Mouse (Mus musculus): ENCODE measurements around the gene Gm49354.
A peak's percentile ranks its signal among the peaks of the same experiment; 100 is the strongest.
"Not testable (repeated sequence)": the region's sequence is repeated elsewhere in the genome, so short reads cannot be mapped to it uniquely, and the experiment has no call there.

The Gm49354 gene

GRCm38 (mm10) chr13:59766786-59767515 is 15.1 kb downstream of the Gm49354 start:
- no peak for DNase-seq

- DNase-seq: no peak
Measured at GRCm38 (mm10) chr13:59762791-59763190, 19.3 kb downstream of the Gm49354 start.

DNA sequence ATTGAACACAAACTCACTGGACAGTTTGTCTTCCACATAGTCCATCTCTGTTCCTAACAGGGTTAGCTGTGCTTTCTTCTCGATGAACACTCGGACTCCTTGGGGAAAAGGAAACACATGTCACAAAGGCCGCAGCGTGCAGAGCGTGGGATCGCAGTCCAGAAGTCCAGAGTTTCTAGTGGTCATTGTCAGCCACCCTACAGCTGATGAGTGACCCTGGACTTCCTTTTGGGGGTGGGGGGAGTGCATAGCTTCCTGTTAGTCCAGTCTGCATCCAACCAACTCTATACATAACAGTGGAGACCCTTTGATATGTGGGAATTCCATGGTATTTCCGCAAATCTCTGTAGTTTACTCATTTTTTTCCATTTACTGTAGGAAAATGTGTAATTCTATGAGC is 25.1 kb downstream of the Gm49354 start:
- no peak for DNase-seq

DNA sequence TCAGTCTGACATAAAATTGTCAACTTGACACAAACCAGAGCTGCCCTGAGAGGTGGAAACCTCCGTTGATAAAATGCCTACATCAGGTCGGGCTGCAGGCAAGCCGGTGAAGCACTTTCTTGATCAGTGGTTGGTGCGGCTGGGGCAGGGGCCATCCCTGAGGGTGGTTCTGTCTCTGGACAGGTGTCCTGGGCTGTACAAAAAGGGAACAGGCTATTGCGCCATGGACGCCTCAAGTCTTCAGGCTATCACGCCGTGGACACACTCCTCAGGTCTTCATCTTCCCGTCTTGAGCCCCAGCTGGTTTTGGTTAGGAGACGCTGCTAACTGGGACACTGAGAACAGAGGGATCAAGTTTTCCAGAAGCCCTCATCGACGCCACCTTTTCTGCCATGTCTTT is 31.7 kb downstream of the Gm49354 start:
- no peak for DNase-seq

GRCm38 (mm10) chr13:59746711-59747110 is 35.3 kb downstream of the Gm49354 start, which contains the start of gene 1700014D04Rik:
1700014D04Rik (minus strand) TSS chr13:59746752.
- no peak for DNase-seq

GRCm38 (mm10) chr13:59746164-59746563 is 35.9 kb downstream of the Gm49354 start:
- no peak for DNase-seq

GRCm38 (mm10) chr13:59745462-59745861 is 36.6 kb downstream of the Gm49354 start:
- no peak for DNase-seq

GRCm38 (mm10) chr13:59741697-59742096 is 40.3 kb downstream of the Gm49354 start:
- DNase-seq: no peak

DNA sequence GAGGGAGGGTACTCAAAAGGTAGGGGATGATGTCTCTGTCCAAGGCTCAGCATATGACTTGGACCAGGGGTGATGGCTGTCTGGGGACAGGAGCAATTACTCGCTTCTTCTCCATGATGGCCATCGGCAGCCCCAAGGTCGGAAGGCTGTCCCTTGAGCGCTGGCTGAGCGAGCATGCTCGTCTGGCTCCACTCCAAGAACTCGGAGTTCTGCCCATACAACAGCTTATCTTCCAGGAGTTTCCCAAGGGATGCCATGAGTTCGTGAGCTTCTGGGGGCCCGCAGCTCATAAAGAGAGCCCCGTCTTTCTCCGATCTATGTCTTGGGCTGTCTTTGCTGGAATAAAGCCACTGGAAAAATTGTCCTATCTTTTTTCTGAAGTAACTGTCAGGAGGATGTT is 40.9 kb downstream of the Gm49354 start:
- DNase-seq: no peak

- DNase-seq: no peak
Measured at GRCm38 (mm10) chr13:59739397-59739796, 42.6 kb downstream of the Gm49354 start.

GRCm38 (mm10) chr13:59738455-59738854 is 43.6 kb downstream of the Gm49354 start:
- no peak for DNase-seq

- peak; percentile 65 for DNase-seq
Measured at GRCm38 (mm10) chr13:59735190-59735589, 46.9 kb downstream of the Gm49354 start.

DNA sequence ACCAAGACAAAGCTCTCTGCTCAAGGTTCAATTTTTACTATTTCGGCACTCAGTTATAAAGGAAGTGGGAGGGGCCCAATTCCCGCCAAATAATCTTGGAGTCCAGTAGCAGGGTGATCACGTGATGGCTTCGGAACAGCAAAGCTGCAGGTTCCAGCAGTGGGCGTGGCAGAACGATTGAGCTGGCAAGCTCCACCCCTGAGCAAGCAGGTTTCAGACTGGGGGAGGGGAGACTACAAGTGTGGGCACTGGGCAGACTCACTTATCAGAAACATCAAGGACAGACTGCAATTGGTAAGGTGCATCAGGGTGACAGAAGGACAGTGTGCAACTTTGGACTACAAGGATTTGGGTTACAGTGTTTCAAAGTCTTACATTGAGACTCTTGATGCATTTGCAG is 47.7 kb downstream of the Gm49354 start:
- not testable (repeated sequence) for DNase-seq

DNA sequence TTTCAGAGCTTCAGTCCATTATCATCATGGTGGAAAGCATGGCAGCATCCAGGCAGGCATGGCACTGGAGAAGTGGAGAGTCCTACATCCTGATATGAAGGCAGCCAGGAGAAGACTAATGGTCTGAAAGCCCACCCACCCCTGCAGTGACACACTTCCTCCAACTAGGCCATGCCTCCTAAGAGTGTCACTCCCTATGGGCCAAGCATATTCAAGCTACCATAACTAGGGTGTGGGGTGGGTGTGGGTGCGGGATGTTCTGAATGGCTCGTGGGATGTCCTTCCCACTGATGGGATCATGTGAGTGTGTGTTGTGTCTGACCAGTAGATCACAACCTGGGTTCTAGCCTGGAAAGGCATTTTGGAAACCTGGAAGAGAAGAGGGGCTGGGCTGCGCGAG is 48.1 kb downstream of the Gm49354 start:
- DNase-seq: no peak

- no peak for DNase-seq
Measured at GRCm38 (mm10) chr13:59731652-59732051, 50.4 kb downstream of the Gm49354 start, which contains the start of gene Spata31d1d. Spata31d1d (minus strand) TSS chr13:59731752.

GRCm38 (mm10) chr13:59728378-59729093 is 53.5 kb downstream of the Gm49354 start:
- DNase-seq: peak; percentile 91

DNA sequence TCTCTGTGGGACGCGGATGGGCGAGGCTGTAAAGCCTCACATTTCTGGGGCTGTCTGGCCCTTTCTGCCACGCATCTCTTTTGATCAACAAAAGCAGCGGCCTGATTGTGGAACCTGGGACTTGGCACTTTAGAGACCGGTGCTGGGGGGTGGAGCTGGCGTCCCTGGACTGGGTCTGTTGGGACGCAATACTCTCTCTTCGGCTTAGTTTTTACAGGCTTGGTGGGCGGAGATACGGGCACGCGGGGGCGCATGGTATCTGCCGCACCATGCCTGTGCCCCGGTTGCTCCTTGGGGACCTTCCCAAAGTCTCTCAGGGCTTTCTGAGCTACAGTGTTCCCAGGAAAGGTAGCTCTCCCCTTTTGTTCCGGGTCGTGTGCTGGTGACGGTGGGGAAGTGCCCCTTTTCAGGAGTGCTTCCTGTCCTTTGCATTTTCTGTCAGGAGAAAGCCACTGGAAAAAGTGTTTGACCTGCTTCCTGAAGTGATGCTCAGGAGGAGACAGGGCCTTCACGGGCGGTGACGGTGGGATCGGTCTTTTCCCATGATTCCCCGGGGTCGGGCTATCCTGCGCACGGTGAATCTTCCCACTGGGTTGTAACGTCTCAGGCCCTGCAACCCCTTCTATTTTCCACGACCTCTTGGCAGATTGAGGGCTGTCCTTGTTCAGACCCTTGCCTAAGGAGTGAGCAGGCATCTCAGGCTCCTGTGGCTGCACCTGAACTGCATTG is 55.7 kb downstream of the Gm49354 start:
- DNase-seq: no peak

DNA sequence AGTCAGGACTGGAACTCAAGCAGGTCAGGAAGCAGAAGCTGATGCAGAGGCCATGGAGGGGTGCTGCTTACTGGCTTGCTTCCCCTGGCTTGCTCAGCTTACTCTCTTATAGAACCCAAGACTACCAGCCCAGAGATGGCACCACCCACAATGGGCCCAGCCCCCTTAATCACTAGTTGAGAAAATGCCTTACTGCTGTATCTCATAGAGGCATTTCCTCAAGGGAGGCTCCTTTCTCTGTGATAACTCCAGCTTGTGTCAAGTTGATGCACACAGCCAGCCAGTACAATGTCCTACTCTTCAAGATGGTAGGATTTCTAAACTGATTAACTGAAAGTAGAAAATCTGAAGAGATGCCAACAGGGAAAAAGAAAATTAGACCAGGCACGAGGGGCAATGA is 60.0 kb downstream of the Gm49354 start:
- not testable (repeated sequence) for DNase-seq

DNA sequence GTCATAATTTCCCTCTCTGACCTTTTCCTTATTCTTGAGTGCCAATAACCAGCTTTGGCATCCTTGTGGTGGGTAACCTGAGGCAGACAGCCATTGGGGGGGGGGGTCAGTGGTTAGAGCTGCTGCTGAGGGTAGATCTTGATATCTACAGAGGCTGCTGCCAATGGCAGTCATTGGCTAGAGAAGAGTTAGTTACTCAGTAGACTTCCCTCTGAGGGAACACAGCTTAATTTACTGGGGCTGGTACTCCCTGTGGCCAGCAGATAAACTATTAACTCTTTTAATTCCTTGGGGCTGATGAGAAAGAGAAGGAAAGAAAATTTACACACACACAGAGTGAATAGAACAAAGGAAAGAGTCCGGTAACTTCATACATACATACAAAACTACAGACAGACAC is 62.6 kb downstream of the Gm49354 start:
- DNase-seq: no peak

GRCm38 (mm10) chr13:59718857-59719440 is 63.1 kb downstream of the Gm49354 start:
- DNase-seq: not testable (repeated sequence)

- no peak for DNase-seq
Measured at GRCm38 (mm10) chr13:59713710-59714109, 68.3 kb downstream of the Gm49354 start.

GRCm38 (mm10) chr13:59711984-59712383 is 70.1 kb downstream of the Gm49354 start, which contains the start of gene Spata31d1b:
Spata31d1b (plus strand) TSS chr13:59712284.
- not testable (repeated sequence) for DNase-seq

- no peak for DNase-seq
Measured at GRCm38 (mm10) chr13:59710230-59710629, 71.8 kb downstream of the Gm49354 start, which contains the start of gene Spata31d1a. Spata31d1a (minus strand) TSS chr13:59710330.
